Mouse (Mus musculus) erythroblast, embryonic 14.5 days (primary cell): ENCODE data around the gene Plcg2. TPM values are rescaled to one million over a fixed set of nuclear protein-coding genes. Genes with fewer than 3 reads are reported as not detected.

ENCODE experiments used
- H3K27me3 ChIP-seq: 2 replicates; pipeline ENCODE4 v1.6.1; 2012; ENCODE audit warnings: inconsistent platforms; ENCODE audit not compliant: control insufficient read depth
- H3K36me3 ChIP-seq: 2 replicates; pipeline ENCODE4 v1.6.1; 2012; ENCODE audit warnings: mild to moderate bottlenecking, inconsistent platforms; ENCODE audit not compliant: control insufficient read depth
- H3K4me1 ChIP-seq: 2 replicates; pipeline ENCODE4 v1.6.1; 2012; ENCODE audit warnings: inconsistent platforms; ENCODE audit not compliant: control insufficient read depth
- H3K4me3 ChIP-seq: replicated peaks from 2 replicates; pipeline ENCODE3; 2012; ENCODE audit warnings: moderate library complexity, mild to moderate bottlenecking, inconsistent platforms
- H3K9me3 ChIP-seq: 2 replicates; pipeline ENCODE4 v1.6.1; 2012; ENCODE audit warnings: low read length, inconsistent platforms, mixed read lengths; ENCODE audit not compliant: control insufficient read depth
- GATA1 ChIP-seq: IDR thresholded peaks from 2 replicates; pipeline ENCODE4 v1.6.1; 2012; ENCODE audit warnings: low read length, inconsistent platforms, mixed read lengths
- TAL1 ChIP-seq: IDR thresholded peaks from 3 replicates; pipeline ENCODE4 v1.6.1; 2012; ENCODE audit warnings: low read length, inconsistent platforms, mixed read lengths
- polyA plus RNA-seq: library from polyadenylated mRNA; stranded (reverse); fragments of >175 nt; gene quantifications from 2 replicates; pipeline ENCODE4 v1.2.3, GENCODE M21; 2012

The Plcg2 gene
- polyA plus RNA-seq, 1 experiment, result 0.07 TPM

- TF ChIP-seq TAL1, result no peak
- TF ChIP-seq GATA1, result no peak
- H3K36me3 ChIP-seq, result no peaks in the 10 kb centered on the region
Observed at GRCm38 (mm10) chr8:117596777-117597176, 98.7 kb downstream of the Plcg2 start.

GRCm38 (mm10) chr8:117600839-117601238 lies 102.7 kb downstream of the Plcg2 start:
- Histone ChIP-seq H3K9me3 (peaks cover 31% of the 10 kb centered on the region), H3K4me1 (no peaks in the 10 kb centered on the region), H3K27me3 (no peaks in the 10 kb centered on the region), H3K4me3 (no peak overlapping the region), H3K36me3 (no peaks in the 10 kb centered on the region)
- no peak for TF ChIP-seq TAL1
- no peak for TF ChIP-seq GATA1

More at GRCm38 (mm10) chr8:117596777-117597176, 98.7 kb downstream of the Plcg2 start:
- Histone ChIP-seq H3K4me3 (no peak overlapping the region), H3K9me3 (peaks cover 7% of the 10 kb centered on the region), H3K27me3 (no peaks in the 10 kb centered on the region), H3K4me1 (no peaks in the 10 kb centered on the region)

- Histone ChIP-seq H3K4me3 (no peak overlapping the region), H3K9me3 (peaks cover 29% of the 10 kb centered on the region), H3K4me1 (no peaks in the 10 kb centered on the region), H3K27me3 (no peaks in the 10 kb centered on the region), H3K36me3 (no peaks in the 10 kb centered on the region)
- no peak for TF ChIP-seq GATA1
- no peak for TF ChIP-seq TAL1
Observed at GRCm38 (mm10) chr8:117604101-117604500, 106.0 kb downstream of the Plcg2 start.

- Histone ChIP-seq H3K9me3 (peaks cover 29% of the 10 kb centered on the region), H3K4me3 (no peak overlapping the region), H3K36me3 (no peaks in the 10 kb centered on the region), H3K4me1 (no peaks in the 10 kb centered on the region), H3K27me3 (no peaks in the 10 kb centered on the region)
- TF ChIP-seq TAL1 (no peak), GATA1 (no peak)
Observed at GRCm38 (mm10) chr8:117604671-117605070, 106.6 kb downstream of the Plcg2 start.

- H3K9me3 ChIP-seq, result peaks cover 29% of the 10 kb centered on the region
- TF ChIP-seq TAL1 (no peak), GATA1 (no peak)
- H3K36me3 ChIP-seq, result no peaks in the 10 kb centered on the region
Observed at GRCm38 (mm10) chr8:117605201-117605600, 107.1 kb downstream of the Plcg2 start.

GRCm38 (mm10) chr8:117610506-117610905 lies 112.4 kb downstream of the Plcg2 start:
- no peaks in the 10 kb centered on the region for H3K4me1 ChIP-seq
- TF ChIP-seq TAL1 (no peak), GATA1 (no peak)
- H3K4me3 ChIP-seq, result no peak overlapping the region
- no peaks in the 10 kb centered on the region for H3K36me3 ChIP-seq
- H3K9me3 ChIP-seq, result peaks cover 12% of the 10 kb centered on the region
- H3K27me3 ChIP-seq, result no peaks in the 10 kb centered on the region

More at GRCm38 (mm10) chr8:117605201-117605600, 107.1 kb downstream of the Plcg2 start:
- Histone ChIP-seq H3K4me3 (no peak overlapping the region), H3K27me3 (no peaks in the 10 kb centered on the region), H3K4me1 (no peaks in the 10 kb centered on the region)

GRCm38 (mm10) chr8:117612861-117613260 lies 114.8 kb downstream of the Plcg2 start:
- no peaks in the 10 kb centered on the region for H3K36me3 ChIP-seq
- H3K4me3 ChIP-seq, result no peak overlapping the region
- no peaks in the 10 kb centered on the region for H3K27me3 ChIP-seq
- H3K9me3 ChIP-seq, result peaks cover 31% of the 10 kb centered on the region
- no peak for TF ChIP-seq GATA1
- no peak for TF ChIP-seq TAL1
- no peaks in the 10 kb centered on the region for H3K4me1 ChIP-seq

GRCm38 (mm10) chr8:117626040-117626838 lies 128.1 kb downstream of the Plcg2 start:
- TF ChIP-seq GATA1 (no peak), TAL1 (no peak)
- no peaks in the 10 kb centered on the region for H3K4me1 ChIP-seq
- no peaks in the 10 kb centered on the region for H3K27me3 ChIP-seq
- peaks cover 3% of the 10 kb centered on the region for H3K9me3 ChIP-seq
- H3K4me3 ChIP-seq, result no peak overlapping the region
- H3K36me3 ChIP-seq, result no peaks in the 10 kb centered on the region

- Histone ChIP-seq H3K27me3 (no peaks in the 10 kb centered on the region), H3K4me1 (no peaks in the 10 kb centered on the region), H3K9me3 (no peaks in the 10 kb centered on the region), H3K4me3 (no peak overlapping the region), H3K36me3 (no peaks in the 10 kb centered on the region)
- no peak for TF ChIP-seq TAL1
- no peak for TF ChIP-seq GATA1
Observed at GRCm38 (mm10) chr8:117627096-117627495, 129.0 kb downstream of the Plcg2 start.
